Mouse (Mus musculus) ES-E14 (cell line): Measurements from ENCODE around the gene Fgf18. TPM values are rescaled to one million over a fixed set of nuclear protein-coding genes. Genes with fewer than 3 reads are reported as not detected.

ENCODE experiments used
- DNase-seq: peaks from one replicate; pipeline ENCODE4 v3.0.0-alpha.2; 2013; ENCODE audit warnings: low read depth, low spot score
- H3K27ac ChIP-seq: 2 replicates; pipeline ENCODE4 v1.5.1; 2012; ENCODE audit warnings: low read depth, mild to moderate bottlenecking, low read length, moderate library complexity, mixed read lengths; ENCODE audit not compliant: poor library complexity, insufficient read depth, severe bottlenecking
- H3K36me3 ChIP-seq: 2 replicates; pipeline ENCODE4 v1.6.1; 2012; ENCODE audit warnings: mild to moderate bottlenecking, low read length, moderate library complexity, mixed read lengths; ENCODE audit not compliant: control insufficient read depth, poor library complexity, insufficient read depth, severe bottlenecking
- H3K4me1 ChIP-seq, 2 experiments: fragments of 150-350 bp in 1 of 2; sonication (generic) in 1 of 2; 2 replicates each; pipeline ENCODE4 v1.6.1; 2012; ENCODE audit warnings: low read length in 2 of 2, mild to moderate bottlenecking in 1 of 2, mixed read lengths in 1 of 2; ENCODE audit not compliant: control insufficient read depth in 2 of 2, insufficient read depth in 2 of 2, poor library complexity in 1 of 2
- H3K4me3 ChIP-seq, 2 experiments: fragments of 150-350 bp in 1 of 2; sonication (generic) in 1 of 2; 2 replicates each; pipeline ENCODE4 v1.5.1; 2012; ENCODE audit warnings: low read length in 2 of 2, low read depth in 1 of 2, mild to moderate bottlenecking in 1 of 2, mixed read lengths in 1 of 2; ENCODE audit not compliant: insufficient read depth in 1 of 2, poor library complexity in 1 of 2, severe bottlenecking in 1 of 2
- H3K9ac ChIP-seq: 2 replicates; pipeline ENCODE4 v1.6.1; 2012; ENCODE audit warnings: low read depth, mild to moderate bottlenecking, low read length, mixed read lengths; ENCODE audit not compliant: poor library complexity, insufficient read depth, severe bottlenecking
- H3K9me3 ChIP-seq: fragments of 150-350 bp; sonication (generic); 2 replicates; pipeline ENCODE4 v1.6.1; 2012; ENCODE audit warnings: low read depth, mild to moderate bottlenecking, low read length; ENCODE audit not compliant: control insufficient read depth, insufficient read depth
- CHD2 ChIP-seq: IDR thresholded peaks from 2 replicates; pipeline ENCODE4 v1.6.1; 2014; ENCODE audit warnings: mild to moderate bottlenecking, low read depth, low read length, inconsistent platforms
- HCFC1 ChIP-seq: IDR thresholded peaks from 2 replicates; pipeline ENCODE4 v1.6.1; 2012; ENCODE audit warnings: low read length, inconsistent platforms, borderline replicate concordance; ENCODE audit not compliant: insufficient read depth
- MAFK ChIP-seq: IDR thresholded peaks from 2 replicates; pipeline ENCODE4 v1.6.1; 2014; ENCODE audit warnings: mild to moderate bottlenecking, low read depth, low read length, inconsistent platforms; ENCODE audit not compliant: insufficient read depth
- ZC3H11A ChIP-seq: IDR thresholded peaks from 2 replicates; pipeline ENCODE4 v1.6.1; 2012; ENCODE audit warnings: low read depth, mild to moderate bottlenecking, inconsistent platforms, low read length, borderline replicate concordance
- ZNF384 ChIP-seq: IDR thresholded peaks from 2 replicates; pipeline ENCODE4 v1.6.1; 2012; ENCODE audit warnings: low read depth, low read length, inconsistent platforms
- in situ Hi-C, 2 experiments: fragments of 600-800 bp; cut with MboI; formaldehyde crosslinking; loops; one replicate each; pipeline ENCODE4 v1.15.1; 2025; ENCODE audit warnings: low sequenced_read_pairs in 2 of 2, inconsistent platforms in 1 of 2; ENCODE audit not compliant: unreplicated experiment in 2 of 2
- total RNA-seq: library from RNA; depleted of rRNA; stranded (reverse); fragments of 300-350 nt; gene quantifications from 2 replicates; pipeline ENCODE4 v1.2.3, GENCODE M21; 2012

Fgf18 gene
- total RNA-seq, 1 experiment = 1.6 TPM

DNA sequence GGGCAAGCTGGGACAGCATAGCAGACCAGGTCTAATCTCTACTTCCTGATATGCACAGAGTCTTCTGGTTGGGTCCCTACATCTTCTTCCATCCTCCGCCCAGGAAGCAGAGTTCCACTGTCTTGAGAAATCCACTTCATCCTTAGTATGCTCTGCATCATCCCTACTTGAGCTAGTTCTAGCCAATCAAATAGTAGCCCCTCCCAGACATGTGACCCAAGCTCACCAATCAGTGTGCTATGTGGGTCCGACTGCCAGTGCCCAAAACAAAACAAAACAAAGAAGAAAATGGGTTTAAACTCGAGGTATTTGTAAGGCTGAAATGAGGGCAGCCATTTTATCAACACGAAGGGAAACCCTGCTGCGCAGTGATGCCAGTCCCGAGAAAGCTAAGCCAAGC, 28.7 kb downstream of the Fgf18 start:
- peak; percentile 43 for DNase-seq
- Histone ChIP-seq H3K27ac (no peak overlapping the region), H3K4me1 (peaks cover 4 to 8% of the 10 kb centered on the region in 2 experiments; a peak in 2 of 4 replicates), H3K36me3 (no peaks in the 10 kb centered on the region), H3K9me3 (no peaks in the 10 kb centered on the region), H3K4me3 (peak overlapping the region in 1 of 2 experiments; percentile 51; a peak in 2 of 4 replicates), H3K9ac (no peak overlapping the region)
- TF ChIP-seq ZNF384 = no peak
- TF ChIP-seq ZC3H11A = no peak
- TF ChIP-seq HCFC1 = no peak
- 0 out of 2 replicates have a peak, but pooled peaks have one; percentile 32 for TF ChIP-seq CHD2
- no peak for TF ChIP-seq MAFK
- in situ Hi-C loops = no loop called here

DNA sequence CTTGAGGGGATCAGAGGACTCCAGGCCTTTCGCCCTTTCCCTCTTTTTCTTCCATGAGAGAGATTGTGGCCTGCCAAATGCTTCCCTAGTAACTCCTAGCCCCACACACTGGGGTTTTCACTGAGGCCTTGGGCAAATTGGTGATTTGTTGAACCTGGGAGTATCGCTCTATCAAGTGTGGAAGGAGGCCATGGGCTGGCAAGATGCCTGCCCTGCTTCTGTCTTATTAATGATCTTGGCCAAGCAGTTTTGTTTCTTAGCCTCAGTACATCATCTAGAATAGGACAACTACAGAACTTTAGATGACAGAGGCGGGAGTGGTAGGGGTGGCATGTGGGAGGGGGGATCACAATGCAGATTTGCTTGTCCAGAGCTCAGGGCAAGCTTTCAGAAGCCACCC, 31.4 kb downstream of the Fgf18 start:
- TF ChIP-seq MAFK (no peak), HCFC1 (no peak), CHD2 (no peak), ZNF384 (no peak)
- peaks cover 2% of the 10 kb centered on the region in 2 experiments; a peak in 1 of 4 replicates for H3K4me1 ChIP-seq
- H3K9ac ChIP-seq = no peak overlapping the region
- H3K27ac ChIP-seq = no peak overlapping the region
- DNase-seq = no peak
- H3K4me3 ChIP-seq = no peak overlapping the region
- H3K9me3 ChIP-seq = no peaks in the 10 kb centered on the region
- in situ Hi-C loops = no loop called here
- no peaks in the 10 kb centered on the region for H3K36me3 ChIP-seq

DNA sequence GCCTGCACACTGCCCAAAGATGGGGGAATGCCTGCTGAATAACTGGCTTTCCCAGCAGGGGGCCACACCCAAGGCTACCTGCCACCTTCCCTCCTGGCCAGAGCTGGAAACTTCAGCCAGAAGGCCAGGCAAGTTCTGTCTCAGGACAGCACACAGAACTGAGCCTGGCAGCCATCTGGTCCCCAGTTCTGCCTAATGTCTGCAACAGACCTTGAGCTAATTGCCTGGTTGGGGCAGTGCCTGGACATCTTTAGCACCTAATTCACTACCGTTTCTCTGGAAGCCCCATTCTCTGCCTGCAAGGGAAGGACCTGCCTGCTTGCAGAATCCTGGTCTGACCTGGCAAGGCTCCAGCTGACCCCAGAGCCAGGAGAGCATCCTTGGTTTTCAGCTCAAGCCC, 34.8 kb downstream of the Fgf18 start:
- in situ Hi-C loops = no loop called here
- peaks cover 1 to 3% of the 10 kb centered on the region in 2 experiments; a peak in 1 of 4 replicates for H3K4me1 ChIP-seq
- H3K36me3 ChIP-seq = no peaks in the 10 kb centered on the region
- no peak overlapping the region for H3K9ac ChIP-seq
- H3K4me3 ChIP-seq = no peak overlapping the region
- no peak for DNase-seq
- no peaks in the 10 kb centered on the region for H3K9me3 ChIP-seq
- no peak overlapping the region for H3K27ac ChIP-seq
- TF ChIP-seq ZNF384 (no peak), ZC3H11A (no peak), CHD2 (no peak), HCFC1 (no peak), MAFK (no peak)

DNA sequence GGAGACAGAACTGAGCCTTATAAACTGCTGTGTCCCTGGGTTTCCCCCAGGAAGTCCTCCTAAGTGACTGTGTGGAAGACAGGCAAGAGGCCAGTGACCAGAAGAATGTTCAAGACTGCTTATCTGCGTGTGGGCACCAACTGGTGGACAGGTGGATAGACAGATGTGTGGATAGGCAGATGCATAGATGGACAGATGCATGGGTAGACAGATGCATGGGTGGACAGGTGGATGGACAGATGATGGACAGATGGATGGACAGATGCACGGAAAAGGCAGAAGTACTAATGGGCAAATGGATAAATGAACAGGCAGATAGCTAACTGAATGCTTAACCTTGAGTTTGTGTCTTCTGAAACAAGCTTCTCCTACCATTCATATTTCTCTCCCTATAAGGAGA, 37.1 kb downstream of the Fgf18 start:
- Histone ChIP-seq H3K36me3 (no peaks in the 10 kb centered on the region), H3K4me3 (no peak overlapping the region), H3K27ac (no peak overlapping the region), H3K9ac (no peak overlapping the region), H3K9me3 (no peaks in the 10 kb centered on the region), H3K4me1 (peaks cover 0 to 3% of the 10 kb centered on the region in 2 experiments; a peak in 2 of 4 replicates)
- TF ChIP-seq HCFC1 = no peak
- TF ChIP-seq MAFK = no peak
- no peak for TF ChIP-seq ZNF384
- TF ChIP-seq ZC3H11A = no peak
- TF ChIP-seq CHD2 = no peak
- in situ Hi-C loops = no loop called here
- no peak for DNase-seq

DNA sequence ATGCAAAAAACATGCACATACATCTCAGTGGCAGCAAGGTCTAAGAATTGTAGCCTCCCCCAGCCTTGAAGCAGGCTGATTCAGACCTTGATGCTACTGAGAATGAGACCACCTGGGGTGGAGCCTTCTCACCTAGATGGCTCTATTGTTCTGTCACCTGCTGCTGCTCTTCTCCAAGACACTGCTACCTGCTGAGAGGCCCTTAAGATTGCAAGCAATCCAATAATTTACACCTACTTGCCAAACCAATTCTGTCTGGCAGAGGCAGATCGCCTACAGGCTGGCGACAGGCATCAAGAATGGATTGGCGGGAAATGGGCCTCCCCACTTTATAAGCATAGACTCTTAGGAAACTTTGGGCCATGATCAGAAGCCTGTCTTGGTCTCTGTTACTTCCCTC, 39.7 kb downstream of the Fgf18 start:
- in situ Hi-C loops = no loop called here
- no peak overlapping the region for H3K9ac ChIP-seq
- no peak for DNase-seq
- no peaks in the 10 kb centered on the region for H3K36me3 ChIP-seq
- no peak overlapping the region for H3K4me3 ChIP-seq
- no peak for TF ChIP-seq ZNF384
- peaks cover 0 to 3% of the 10 kb centered on the region in 2 experiments; a peak in 2 of 4 replicates for H3K4me1 ChIP-seq
- no peaks in the 10 kb centered on the region for H3K9me3 ChIP-seq
- H3K27ac ChIP-seq = no peak overlapping the region
